Mouse (Mus musculus) left cerebral cortex, postnatal 10 days (tissue): Measurements from ENCODE around the gene Coq8a. TPM values are rescaled to one million over a fixed set of nuclear protein-coding genes. Genes with fewer than 3 reads are reported as not detected.

ENCODE experiments used
- DNase-seq, 2 experiments: peaks; one replicate each; pipeline ENCODE4 v3.0.0; 2021 to 2022; ENCODE audit warnings: low spot score in 2 of 2, mixed read lengths in 1 of 2; ENCODE audit errors: extremely low spot score in 1 of 2
- intact Hi-C: fragments of 180-260 bp; cut with DNase I; formaldehyde crosslinking; loops from one replicate; pipeline ENCODE4 v1.15.1; 2025
- total RNA-seq, 2 experiments: library from RNA; stranded (reverse); gene quantifications; 2 replicates each; pipeline ENCODE4 v1.2.3; 2021

Gene Coq8a
- total RNA-seq, 2 experiments from 2014 or later, result 22.7 to 25.8 TPM

GRCm38 (mm10) chr1:180181304-180181965 is 18.0 kb downstream of the Coq8a start:
- intact Hi-C loops, result no loop called here
- DNase-seq, result no peak

GRCm38 (mm10) chr1:180179840-180180239 is 19.6 kb downstream of the Coq8a start:
- intact Hi-C loops, result loop anchor here (5.0 to 10.0 kb wide), 2 partner anchors 37 to 245 kb away; no protein-coding TSS in a partner anchor

GRCm38 (mm10) chr1:180179100-180179499 is 20.3 kb downstream of the Coq8a start:
- DNase-seq, result no peak
- intact Hi-C loops, result loop anchor here (5.0 to 10.0 kb wide), 2 partner anchors 38 to 246 kb away; no protein-coding TSS in a partner anchor

More at GRCm38 (mm10) chr1:180179840-180180239, 19.6 kb downstream of the Coq8a start:
- DNase-seq, result no peak

GRCm38 (mm10) chr1:180178340-180178739 is 21.1 kb downstream of the Coq8a start:
- DNase-seq, result no peak
- intact Hi-C loops, result loop anchor here (5.0 to 10.0 kb wide), 2 partner anchors 39 to 246 kb away; no protein-coding TSS in a partner anchor

- DNase-seq, result peak in 1 of 2 experiments; percentile 14
- intact Hi-C loops, result loop anchor here (5.0 to 10.0 kb wide), 2 partner anchors 41 to 248 kb away; no protein-coding TSS in a partner anchor
Measured at GRCm38 (mm10) chr1:180176784-180177183, 22.6 kb downstream of the Coq8a start.

GRCm38 (mm10) chr1:180175635-180176034 is 23.8 kb downstream of the Coq8a start:
- intact Hi-C loops, result loop anchor here (5.0 to 10.0 kb wide), 2 partner anchors 42 to 249 kb away; no protein-coding TSS in a partner anchor
- no peak for DNase-seq

- no peak for DNase-seq
Measured at GRCm38 (mm10) chr1:180175167-180175566, 24.2 kb downstream of the Coq8a start.

GRCm38 (mm10) chr1:180174718-180175117 is 24.7 kb downstream of the Coq8a start:
- intact Hi-C loops, result loop anchor here (5.0 to 10.0 kb wide), 2 partner anchors 43 to 250 kb away; no protein-coding TSS in a partner anchor
- no peak for DNase-seq

More at GRCm38 (mm10) chr1:180175167-180175566, 24.2 kb downstream of the Coq8a start:
- intact Hi-C loops, result loop anchor here (5.0 to 10.0 kb wide), 2 partner anchors 42 to 250 kb away; no protein-coding TSS in a partner anchor

GRCm38 (mm10) chr1:180173017-180173416 is 26.4 kb downstream of the Coq8a start:
- DNase-seq, result no peak
- intact Hi-C loops, result loop anchor here (10.0 kb wide), 1 partner anchor 252 kb away; no protein-coding TSS in a partner anchor

- intact Hi-C loops, result loop anchor here (10.0 kb wide), 1 partner anchor 252 kb away; no protein-coding TSS in a partner anchor
- peak in 1 of 2 experiments; percentile 9 for DNase-seq
Measured at GRCm38 (mm10) chr1:180172600-180172999, 26.8 kb downstream of the Coq8a start.

GRCm38 (mm10) chr1:180171883-180172282 is 27.5 kb downstream of the Coq8a start:
- intact Hi-C loops, result loop anchor here (10.0 kb wide), 1 partner anchor 253 kb away; no protein-coding TSS in a partner anchor
- peak in 1 of 2 experiments; percentile 15 for DNase-seq

GRCm38 (mm10) chr1:180170071-180170470 is 29.3 kb downstream of the Coq8a start:
- intact Hi-C loops, result loop anchor here (10.0 kb wide), 1 partner anchor 255 kb away; no protein-coding TSS in a partner anchor
- peak in 1 of 2 experiments; percentile 24 for DNase-seq

- intact Hi-C loops, result no loop called here
- DNase-seq, result peak in 1 of 2 experiments; percentile 20
Measured at GRCm38 (mm10) chr1:180169161-180169560, 30.2 kb downstream of the Coq8a start.

GRCm38 (mm10) chr1:180168294-180168693 is 31.1 kb downstream of the Coq8a start:
- intact Hi-C loops, result no loop called here
- peak in 1 of 2 experiments; percentile 31 for DNase-seq

- DNase-seq, result peak in 1 of 2 experiments; percentile 13
- intact Hi-C loops, result no loop called here
Measured at GRCm38 (mm10) chr1:180166533-180166932, 32.9 kb downstream of the Coq8a start.

GRCm38 (mm10) chr1:180162986-180163385 is 36.4 kb downstream of the Coq8a start:
- intact Hi-C loops, result no loop called here
- DNase-seq, result peak in 1 of 2 experiments; percentile 9

- no peak for DNase-seq
- intact Hi-C loops, result no loop called here
Measured at GRCm38 (mm10) chr1:180161566-180162355, 37.6 kb downstream of the Coq8a start.

- intact Hi-C loops, result no loop called here
- no peak for DNase-seq
Measured at GRCm38 (mm10) chr1:180161160-180161559, 38.2 kb downstream of the Coq8a start.

- no peak for DNase-seq
- intact Hi-C loops, result no loop called here
Measured at GRCm38 (mm10) chr1:180160545-180160944, 38.9 kb downstream of the Coq8a start.
